ENCODE assay signal across 18 mouse cellular contexts in genomic region chr10:94409661-94410060, GRCm38 (mm10).
DNase-seq lines count a peak whose midpoint lies in the region; ATAC-seq and TF ChIP-seq lines count a peak whose summit lies in the region.
"Had no signal": no experiment of that assay in that cellular context is flagged by ENCODE, and none has a peak within 500 bp of the region (broad histone marks: within the 10 kb centered on the region; RNA-seq: fewer than 3 reads in every experiment).

No protein-coding gene starts in this region.

- H3K36me3 ChIP-seq in kidney, postnatal 0 days (ENCODE audit: insufficient read depth, low read length), result no peaks in the 10 kb centered on the region
- H3K36me3 ChIP-seq: limb, embryonic 13.5 days; liver, embryonic 13.5 days; lung, embryonic 15.5 days had no signal

- H3K27ac ChIP-seq in kidney, postnatal 0 days, result 0 out of 2 replicates have a peak overlapping the region, but pooled peaks have one; percentile 4
- H3K27ac ChIP-seq: forebrain, embryonic 13.5 days; hindbrain, embryonic 14.5 days; limb, embryonic 13.5 days; liver, embryonic 13.5 days; lung, embryonic 15.5 days had no signal

- no peaks in the 10 kb centered on the region for H3K27me3 ChIP-seq in kidney, postnatal 0 days (ENCODE audit: insufficient read depth, low read length)
- H3K27me3 ChIP-seq: forebrain, embryonic 13.5 days; liver, embryonic 13.5 days had no signal

- no peak overlapping the region for H3K4me3 ChIP-seq in kidney, postnatal 0 days (replicated peaks; ENCODE audit: low read depth, low read length)

- DNase-seq in kidney, postnatal 0 days (ENCODE audit: low spot score), result peak; percentile 82
- no peak for DNase-seq in kidney, adult 18-20 months
- peak; percentile 45 to 67 for DNase-seq in left cerebral cortex, postnatal 14 days (ENCODE audit: low spot score in 2 of 2)
- no peak for DNase-seq in left cerebral cortex, postnatal 4 days
- DNase-seq in brain, adult 2 months (ENCODE audit: low read depth, low spot score), result peak; percentile 85
- DNase-seq in right cerebral cortex, postnatal 10 days (ENCODE audit: low spot score in 2 of 2), result peak; percentile 52 to 55
- DNase-seq in cerebellum, adult 8-10 months, result no peak
- DNase-seq: adrenal gland, adult 2 months; cerebellum, adult 9-10 months; heart, postnatal 36 days; liver, embryonic 13.5 days; lung, postnatal 4 days; spleen, adult 18-20 months; thymus, adult 2 months had no signal

- no peak for ATAC-seq in kidney, postnatal 0 days (replicated peaks; ENCODE audit: low FRiP score, low read depth)

- TF ChIP-seq CTCF in kidney, postnatal 0 days (IDR thresholded peaks at IDR 0.05; ENCODE audit: low read depth), result no peak

- no peak overlapping the region for H3K9ac ChIP-seq in kidney, postnatal 0 days (ENCODE audit: low read depth, low read length)
- H3K9ac ChIP-seq: liver, embryonic 13.5 days; lung, embryonic 15.5 days had no signal

- H3K9me3 ChIP-seq in kidney, postnatal 0 days (replicated peaks; ENCODE audit: low read length), result no peaks in the 10 kb centered on the region
- H3K9me3 ChIP-seq: forebrain, embryonic 13.5 days; limb, embryonic 13.5 days; liver, embryonic 13.5 days; lung, embryonic 15.5 days had no signal

- H3K4me1 ChIP-seq in kidney, postnatal 0 days (replicated peaks; ENCODE audit: insufficient read depth, low read length), result peaks cover 10% of the 10 kb centered on the region

- WGBS in kidney, postnatal 0 days, result 42% methylated on average over 6 of the region's 6 CpGs

- H3K4me2 ChIP-seq in kidney, postnatal 0 days (ENCODE audit: low read length), result no peak overlapping the region

- intact Hi-C loops in left cerebral cortex, postnatal 14 days (cut with DNase I), result loop anchor here (2.0 to 10.0 kb wide), 4 partner anchors 105 to 535 kb away; partner anchors contain the start of gene Plxnc1
- intact Hi-C loops in left cerebral cortex, postnatal 4 days (cut with DNase I), result loop anchor here (5.0 kb wide), 1 partner anchor 203 kb away; no protein-coding TSS in a partner anchor

Comparison
In these comparisons a context has a peak if more than half of its experiments do, and no peak if none do; other contexts are left out.
1. DNase-seq: peak in kidney, postnatal 0 days (single experiment), left cerebral cortex, postnatal 14 days (2 of 2), brain, adult 2 months (single experiment) and right cerebral cortex, postnatal 10 days (2 of 2); none in kidney, adult 18-20 months (single experiment), left cerebral cortex, postnatal 4 days (single experiment) and cerebellum, adult 8-10 months (single experiment).